Mouse (Mus musculus): ENCODE data around the gene Vasp.

DNA sequence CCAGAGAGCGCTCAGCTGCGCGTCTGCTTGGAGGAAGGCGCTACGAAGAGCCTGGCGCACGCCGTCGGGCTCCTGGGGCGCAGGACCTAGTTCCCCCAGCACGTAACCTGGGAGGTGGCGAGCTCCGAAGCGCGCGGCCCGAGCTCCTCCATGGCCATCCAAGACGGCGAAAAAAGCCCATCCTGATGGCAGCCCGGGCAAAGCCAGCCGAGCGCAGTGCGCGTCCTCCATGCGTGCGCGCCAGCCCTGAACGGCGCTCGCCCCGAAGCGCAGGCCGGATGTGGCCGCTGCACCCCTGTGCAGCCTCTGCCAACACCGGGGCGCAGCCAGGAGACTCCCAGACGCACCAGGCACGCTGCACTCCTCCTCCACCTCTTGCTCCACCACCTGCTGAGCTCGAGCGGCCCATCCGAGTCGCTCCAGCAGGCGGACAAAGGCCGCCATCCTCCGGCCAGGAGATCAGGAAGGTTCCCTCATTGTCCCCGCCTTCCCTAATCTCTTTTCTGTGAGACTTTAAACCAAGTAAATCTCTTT lies 8.0 kb upstream of the Vasp start, which contains the start of gene Ppm1n:
- 0 out of 2 replicates have a peak, but pooled peaks have one; percentile 4 for TF ChIP-seq CTCF (IDR thresholded peaks at IDR 0.05)
- TF ChIP-seq EP300 (IDR thresholded peaks at IDR 0.05) = no peak

Data from lung, postnatal 0 days (tissue).